Mouse (Mus musculus): ENCODE data around the gene Med24. TPM values are rescaled to one million over a fixed set of nuclear protein-coding genes. Genes with fewer than 3 reads are reported as not detected.
A peak's percentile ranks its signal among the peaks of the same experiment; 100 is the strongest.

The Med24 gene
- total RNA-seq, 2 experiments from 2014 or later: 42.0 to 44.2 TPM

- DNase-seq: no peak
These were observed 8.5 kb downstream of the Med24 start for GRCm38 (mm10) chr11:98720756-98721155.

GRCm38 (mm10) chr11:98717904-98718303 lies 11.3 kb downstream of the Med24 start:
- DNase-seq: peak; percentile 75 to 82

- DNase-seq: no peak
These were observed 13.3 kb downstream of the Med24 start for GRCm38 (mm10) chr11:98715946-98716345.

DNA sequence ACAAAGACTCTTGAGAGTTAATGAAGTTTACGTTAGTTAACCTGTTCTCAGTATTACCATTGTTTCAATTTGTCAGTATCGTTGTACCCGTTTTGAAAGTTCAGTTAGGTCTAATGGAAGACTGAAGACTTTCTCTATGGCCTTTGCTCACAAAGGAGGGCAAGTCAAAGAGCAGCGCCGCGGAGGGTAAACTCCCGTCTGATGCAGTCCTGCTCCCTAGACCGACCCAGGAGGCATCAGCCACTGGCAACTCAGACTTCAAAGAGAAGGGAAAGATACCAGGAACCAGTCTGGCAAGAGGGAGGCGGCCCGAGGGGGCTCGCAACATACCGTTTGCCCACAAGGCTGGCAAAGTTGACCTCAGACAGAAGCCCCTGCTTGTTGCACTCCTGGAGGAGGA lies 15.5 kb downstream of the Med24 start:
- DNase-seq: no peak

GRCm38 (mm10) chr11:98712009-98712408 lies 17.2 kb downstream of the Med24 start:
- peak in 1 of 2 experiments; percentile 46 for DNase-seq

DNA sequence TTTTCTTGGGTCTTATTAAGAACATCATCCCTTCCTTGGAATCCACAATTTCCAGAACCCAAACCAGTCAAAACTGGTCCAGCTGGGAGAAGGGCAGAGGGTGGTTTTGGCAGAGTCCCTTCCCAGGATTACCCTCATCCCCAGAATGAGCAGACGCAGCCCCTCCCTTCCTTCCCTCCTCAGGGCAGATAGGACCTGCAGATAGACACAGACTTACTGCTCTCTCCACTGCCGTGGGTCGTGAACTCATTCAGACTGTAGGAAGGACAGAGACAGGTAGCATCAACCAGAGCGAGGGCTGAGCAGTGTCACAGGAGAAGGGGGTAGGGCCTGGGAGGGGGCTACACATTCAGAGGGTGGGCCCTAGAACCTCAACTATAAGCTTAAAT lies 18.2 kb downstream of the Med24 start:
- DNase-seq: no peak

DNA sequence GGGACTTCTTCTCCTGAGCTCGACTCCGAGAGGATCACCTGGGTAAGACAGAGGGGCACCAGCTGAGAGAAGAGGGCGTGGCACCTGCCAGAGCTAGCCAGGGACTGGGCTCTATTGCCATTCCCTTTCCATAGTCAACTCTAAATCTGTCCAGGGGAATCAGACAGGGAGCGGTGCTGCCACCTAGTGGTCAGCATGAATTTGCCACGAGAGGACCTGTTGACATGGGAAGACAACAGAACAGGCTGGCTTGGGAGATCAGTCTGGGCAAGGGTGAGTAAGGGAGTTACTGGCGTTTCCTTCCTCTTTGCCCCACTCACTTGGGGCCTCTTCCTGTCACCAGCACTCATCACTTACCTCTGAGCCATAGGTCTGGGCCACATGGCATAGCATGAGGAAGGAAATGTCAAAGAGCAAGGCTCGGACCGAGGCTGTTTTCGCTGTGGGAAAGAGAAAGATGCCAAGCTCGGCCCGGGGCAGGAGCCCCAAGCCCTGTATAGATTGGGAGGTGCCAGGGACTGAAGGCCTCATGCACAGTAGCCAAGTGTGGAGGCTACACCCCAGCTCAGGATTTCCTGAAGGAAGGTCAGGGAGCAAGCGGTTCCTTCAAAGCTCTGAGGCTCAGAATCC lies 18.7 kb downstream of the Med24 start:
- peak; percentile 86 to 94 for DNase-seq

DNA sequence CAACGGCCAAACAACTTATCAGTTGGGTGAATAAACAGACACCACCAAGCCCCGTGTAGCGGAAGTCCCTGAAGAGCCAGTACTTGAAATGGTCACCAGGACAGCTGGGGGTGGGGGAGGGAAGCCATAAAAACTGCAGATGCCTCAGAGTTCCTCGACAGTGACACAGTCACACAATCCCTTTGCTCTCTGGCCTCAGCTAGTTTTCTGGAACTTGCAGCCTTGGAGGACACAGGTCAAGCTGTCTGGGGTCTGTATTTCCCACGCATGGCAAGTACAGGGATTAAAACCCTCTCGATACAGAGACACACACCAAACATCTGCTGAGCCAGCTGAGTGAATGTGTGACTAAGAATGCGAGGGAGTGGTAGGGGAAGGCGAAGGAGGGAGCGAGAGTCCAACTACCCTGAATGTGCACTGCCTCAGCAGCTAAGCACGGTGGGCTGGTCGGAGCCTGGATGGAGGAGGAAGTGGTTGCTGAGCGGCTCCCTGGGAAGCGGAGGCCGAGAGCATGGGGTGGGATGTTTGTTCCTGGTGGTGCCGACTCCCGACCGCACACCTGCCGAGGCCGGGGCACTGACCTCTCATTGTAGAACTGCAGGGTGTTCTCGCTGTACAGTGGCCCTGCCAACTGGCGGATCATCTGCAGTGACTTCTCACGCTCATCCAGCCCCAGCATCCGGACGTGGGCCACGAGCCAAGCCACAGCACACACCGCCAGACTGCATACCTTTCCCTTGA lies 20.1 kb downstream of the Med24 start:
- DNase-seq: peak; percentile 66 to 68

DNA sequence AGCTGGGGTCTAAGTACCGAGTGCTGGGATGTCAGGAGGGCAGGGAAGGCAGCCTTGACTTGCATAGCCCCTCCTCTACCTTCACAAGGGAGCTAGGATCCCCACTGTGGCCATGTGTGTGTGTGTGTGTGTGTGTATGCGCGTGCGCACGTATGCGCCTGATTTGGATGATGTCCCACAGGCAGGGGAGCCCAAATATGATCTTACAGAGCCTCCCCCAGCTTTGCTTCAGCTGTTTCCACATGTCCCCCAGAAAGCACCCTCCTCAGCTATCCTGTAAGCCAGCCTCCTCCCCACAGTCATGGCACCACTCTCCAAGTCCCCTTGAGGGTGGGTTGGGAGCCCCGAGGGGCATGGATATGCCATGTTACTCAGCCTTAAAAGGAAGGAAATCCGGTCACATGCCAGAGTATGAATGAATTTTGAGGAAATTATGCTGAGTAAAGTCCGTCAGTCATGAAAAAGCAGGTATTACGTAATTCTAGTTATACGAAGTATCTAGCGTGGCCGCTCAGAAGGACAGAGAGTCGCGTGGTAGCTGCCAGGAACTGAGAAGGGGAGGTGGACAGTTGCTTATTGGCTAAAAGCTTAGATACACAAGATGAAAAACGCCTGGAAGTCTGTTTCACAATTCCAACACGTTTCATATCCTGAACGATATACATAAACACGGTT lies 20.8 kb downstream of the Med24 start:
- DNase-seq: peak in 1 of 2 experiments; percentile 76

GRCm38 (mm10) chr11:98707401-98708281 lies 21.6 kb downstream of the Med24 start:
- peak; percentile 71 to 76 for DNase-seq

DNA sequence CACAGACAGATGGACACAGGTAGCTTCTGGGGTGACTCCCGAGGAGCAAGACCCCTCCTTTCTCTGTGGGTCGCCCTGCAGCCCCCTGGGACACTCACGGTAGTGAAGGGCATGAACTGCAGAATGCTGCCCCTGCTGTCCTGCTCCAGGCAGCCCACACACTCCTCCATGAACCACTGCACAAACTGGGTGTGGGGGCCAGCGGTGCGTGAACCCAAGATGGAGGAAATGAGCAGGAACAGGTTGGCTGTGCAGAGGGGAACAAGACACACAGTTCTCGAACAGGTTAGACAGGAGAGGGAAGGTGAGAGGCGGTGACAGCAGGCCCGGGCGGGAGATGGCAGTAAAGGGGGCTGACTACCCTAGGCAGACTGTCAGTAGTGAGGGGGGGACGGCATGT lies 24.2 kb downstream of the Med24 start:
- no peak for DNase-seq

GRCm38 (mm10) chr11:98702323-98702722 lies 26.9 kb downstream of the Med24 start:
- DNase-seq: no peak

DNA sequence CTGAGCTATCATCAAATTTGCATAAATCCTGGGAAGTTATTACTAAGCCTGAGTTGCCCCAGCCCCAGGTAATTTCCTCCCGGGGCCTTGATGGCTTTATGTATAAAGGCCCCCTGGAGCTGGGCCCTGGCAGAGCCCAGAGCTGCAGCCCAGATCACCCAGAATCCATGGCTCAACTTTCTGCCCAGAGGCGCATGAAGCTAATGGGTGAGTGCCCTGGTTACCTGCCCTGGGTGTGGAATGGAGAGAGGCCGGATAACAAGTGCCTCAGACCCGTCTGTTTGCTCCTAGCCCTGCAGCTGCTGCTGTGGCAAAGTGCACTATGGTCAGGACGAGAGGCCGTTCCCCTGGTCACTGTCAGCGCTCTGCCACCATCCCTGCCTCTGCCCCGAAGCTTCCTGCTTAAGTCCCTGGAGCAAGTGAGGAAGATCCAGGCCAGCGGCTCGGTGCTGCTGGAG lies 28.0 kb downstream of the Med24 start, which contains the start of gene Csf3:
TSS of gene Csf3 (plus strand) at position 51 of the 458 bp plus-strand sequence.
- no peak for DNase-seq

GRCm38 (mm10) chr11:98699911-98700310 lies 29.3 kb downstream of the Med24 start:
- DNase-seq: peak; percentile 76 to 91

- no peak for DNase-seq
These were observed 30.2 kb downstream of the Med24 start for GRCm38 (mm10) chr11:98698849-98699640.

GRCm38 (mm10) chr11:98697225-98697624 lies 32.0 kb downstream of the Med24 start:
- no peak for DNase-seq

DNA sequence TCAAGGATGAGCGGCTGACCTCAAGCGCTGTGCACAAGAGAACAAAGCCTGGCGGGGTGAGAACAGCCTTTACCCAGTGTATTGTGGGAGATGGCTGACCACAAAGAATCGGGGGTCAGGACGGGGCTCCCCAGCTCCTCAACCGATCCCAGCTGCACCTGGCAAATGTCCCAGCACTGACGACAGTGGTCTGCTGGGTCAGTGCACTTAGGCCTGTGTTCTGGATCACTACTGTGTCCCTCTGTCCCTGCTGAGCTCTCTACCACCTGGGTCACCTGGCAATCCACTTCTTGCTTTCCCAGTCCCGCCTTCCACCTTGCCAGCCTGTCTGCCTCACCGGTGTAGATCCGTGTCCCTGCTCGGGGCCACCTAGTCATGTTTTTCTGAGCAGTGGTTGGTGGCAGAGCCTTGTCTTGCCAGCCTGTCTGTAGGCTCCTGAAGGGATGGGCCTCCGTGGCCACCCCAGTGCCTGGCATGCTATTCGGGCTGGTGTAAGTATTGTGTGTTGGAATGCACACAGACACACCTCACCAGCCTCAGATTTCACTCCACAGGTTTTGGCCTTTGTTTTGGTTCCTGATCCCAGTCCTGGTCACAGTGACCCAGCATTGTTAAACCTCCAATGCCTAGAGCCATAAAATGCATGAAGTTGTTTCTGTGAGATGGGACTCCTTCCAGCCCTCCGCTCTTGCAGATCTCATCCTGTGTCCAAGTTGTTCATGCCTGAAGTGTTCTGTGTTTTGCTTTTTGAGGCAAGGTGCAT lies 32.6 kb downstream of the Med24 start:
- DNase-seq: no peak

DNA sequence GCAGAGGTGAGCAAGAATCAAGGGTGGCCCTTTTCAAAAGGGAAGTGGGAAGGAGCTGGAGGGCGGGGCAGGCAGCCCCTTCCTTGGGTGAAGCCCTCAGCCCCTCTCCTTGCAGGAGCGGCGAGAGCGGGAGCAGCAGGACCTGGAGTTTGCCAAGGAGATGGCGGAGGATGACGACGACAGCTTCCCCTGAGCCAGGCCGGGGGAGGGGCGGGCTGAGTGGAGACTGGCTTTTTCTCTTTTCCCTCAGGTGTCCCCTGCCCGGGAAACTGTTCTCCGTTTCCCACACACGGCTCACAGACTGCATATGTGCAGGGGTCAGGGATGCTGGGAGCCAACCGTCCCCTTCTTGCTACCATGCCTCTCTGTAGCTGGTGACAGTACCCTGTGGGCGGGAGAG lies 33.8 kb downstream of the Med24 start:
- DNase-seq: no peak

DNA sequence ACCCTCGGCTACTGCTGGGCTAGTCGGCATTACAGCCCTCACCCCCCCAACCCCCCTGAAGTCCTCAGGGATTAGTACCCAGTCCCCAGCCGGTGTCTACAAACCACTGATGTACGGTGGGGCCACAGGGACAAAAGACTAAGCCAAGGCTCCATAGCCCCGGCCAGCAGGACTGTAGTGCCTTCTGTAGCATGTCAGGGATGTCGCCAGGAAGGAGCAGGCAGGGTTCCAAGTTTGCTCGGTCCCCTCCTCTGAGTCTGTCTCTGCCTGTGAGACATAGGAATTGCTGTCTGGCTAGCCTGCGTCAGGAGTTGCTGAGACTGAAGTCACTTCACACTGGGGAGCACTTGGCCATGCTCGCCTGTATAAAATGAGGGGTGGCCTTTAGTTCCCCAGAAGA lies 34.9 kb downstream of the Med24 start:
- no peak for DNase-seq

DNA sequence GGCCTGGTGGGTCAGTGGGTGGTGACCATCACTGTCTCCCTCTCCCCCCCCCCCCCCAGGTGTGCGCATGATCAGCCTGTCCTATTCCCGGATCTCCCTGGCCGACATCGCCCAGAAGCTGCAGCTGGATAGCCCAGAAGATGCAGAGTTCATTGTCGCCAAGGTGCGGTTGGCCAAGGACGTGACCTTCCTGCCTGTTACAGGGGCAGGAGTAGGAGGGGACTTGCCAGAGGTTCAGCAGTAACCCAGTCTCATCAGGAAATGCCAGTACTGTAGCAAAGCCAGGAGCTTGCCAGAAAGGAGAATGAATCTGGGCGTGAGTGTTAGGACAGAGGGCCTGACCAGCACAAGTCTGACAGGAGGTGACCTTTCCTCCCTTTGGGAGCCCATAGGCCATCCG lies 35.5 kb downstream of the Med24 start:
- no peak for DNase-seq
